Mouse (Mus musculus) liver, embryonic 14.5 days (tissue): ENCODE data around the gene Mcmbp.
"Not testable (repeated sequence)": the region's sequence is repeated elsewhere in the genome, so short reads cannot be mapped to it uniquely, and the experiment has no call there.

Experiments used
- CTCF ChIP-seq: IDR thresholded peaks from 2 replicates; pipeline ENCODE4 v1.5.1; 2016; ENCODE audit warnings: antibody characterized with exemption, low read depth, control low read depth
- EP300 ChIP-seq: IDR thresholded peaks from 2 replicates; pipeline ENCODE4 v1.6.1; 2016; ENCODE audit warnings: antibody characterized with exemption, low read depth

DNA sequence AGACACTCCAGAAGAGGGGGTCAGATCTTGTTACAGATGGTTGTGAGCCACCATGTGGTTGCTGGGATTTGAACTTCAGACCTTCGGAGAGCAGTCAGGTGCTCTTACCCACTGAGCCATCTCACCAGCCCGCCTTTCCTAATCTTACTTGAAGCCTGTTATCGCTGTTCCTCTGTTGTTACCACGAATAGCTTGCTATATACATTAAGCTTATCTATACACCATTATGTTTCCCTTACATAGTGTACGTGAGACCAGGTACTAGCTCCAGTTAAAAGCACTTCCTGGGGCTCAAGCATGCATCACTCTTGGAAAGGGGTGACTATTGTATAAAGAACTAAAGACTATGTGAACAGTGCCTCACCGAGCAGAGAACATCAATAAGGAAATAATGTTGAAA, 40.3 kb downstream of the Mcmbp start:
- not testable (repeated sequence) for TF ChIP-seq CTCF, EP300
